Mouse (Mus musculus) induced T-regulatory cell, adult 2 months (primary cell): ENCODE measurements around the gene Tmem82.

Experiments used
- DNase-seq: peaks from one replicate; pipeline ENCODE4 v3.0.0-alpha.2; 2012; ENCODE audit warnings: low read depth

Tmem82 gene

GRCm38 (mm10) chr4:141609538-141609937, 8.9 kb downstream of the Tmem82 start:
- no peak for DNase-seq

- DNase-seq: no peak
These were observed 12.6 kb downstream of the Tmem82 start, which contains the start of gene Fblim1 for GRCm38 (mm10) chr4:141605861-141606260. Gene Fblim1, minus strand, starts transcription at chr4:141606096.

- DNase-seq: no peak
These were observed 13.0 kb downstream of the Tmem82 start for GRCm38 (mm10) chr4:141605421-141605820.

- no peak for DNase-seq
These were observed 13.9 kb downstream of the Tmem82 start for GRCm38 (mm10) chr4:141604493-141604892.

- DNase-seq: no peak
These were observed 14.5 kb downstream of the Tmem82 start for GRCm38 (mm10) chr4:141603921-141604320.

- no peak for DNase-seq
These were observed 15.8 kb downstream of the Tmem82 start for GRCm38 (mm10) chr4:141602523-141603223.

GRCm38 (mm10) chr4:141601148-141601862, 17.1 kb downstream of the Tmem82 start:
- no peak for DNase-seq

GRCm38 (mm10) chr4:141600364-141600763, 18.1 kb downstream of the Tmem82 start:
- no peak for DNase-seq

- DNase-seq: no peak
These were observed 18.9 kb downstream of the Tmem82 start for GRCm38 (mm10) chr4:141599251-141600141.

GRCm38 (mm10) chr4:141598894-141599250, 19.6 kb downstream of the Tmem82 start:
- no peak for DNase-seq

GRCm38 (mm10) chr4:141598199-141598893, 20.1 kb downstream of the Tmem82 start:
- DNase-seq: no peak

- no peak for DNase-seq
These were observed 21.6 kb downstream of the Tmem82 start for GRCm38 (mm10) chr4:141596700-141597328.

GRCm38 (mm10) chr4:141595605-141596268, 22.7 kb downstream of the Tmem82 start:
- DNase-seq: no peak

GRCm38 (mm10) chr4:141595138-141595537, 23.3 kb downstream of the Tmem82 start:
- no peak for DNase-seq

- peak; percentile 73 for DNase-seq
These were observed 26.9 kb downstream of the Tmem82 start for GRCm38 (mm10) chr4:141591547-141591946.

- peak; percentile 78 for DNase-seq
These were observed 34.5 kb downstream of the Tmem82 start for GRCm38 (mm10) chr4:141583919-141584318.

GRCm38 (mm10) chr4:141581051-141581450, 37.4 kb downstream of the Tmem82 start:
- no peak for DNase-seq

- DNase-seq: no peak
These were observed 39.6 kb downstream of the Tmem82 start for GRCm38 (mm10) chr4:141578833-141579232.

GRCm38 (mm10) chr4:141576877-141577276, 41.6 kb downstream of the Tmem82 start:
- peak; percentile 43 for DNase-seq

GRCm38 (mm10) chr4:141576404-141576803, 42.0 kb downstream of the Tmem82 start:
- no peak for DNase-seq
